Mouse (Mus musculus) heart, adult 2 months (tissue): ENCODE measurements around the gene Mslnl. TPM values are rescaled to one million over a fixed set of nuclear protein-coding genes. Genes with fewer than 3 reads are reported as not detected.

Source experiments
- DNase-seq, 2 experiments: peaks; one replicate each; pipeline ENCODE4 v3.0.0; 2021
- H3K27ac ChIP-seq: fragments of 200-600 bp; 2 replicates; pipeline ENCODE4 v1.8.1; 2022
- H3K27me3 ChIP-seq: fragments of 200-500 bp; 2 replicates; pipeline ENCODE4 v1.6.1; 2012; ENCODE audit warnings: mild to moderate bottlenecking, low read length, inconsistent platforms, mixed read lengths; ENCODE audit not compliant: control insufficient read depth, insufficient read depth
- H3K36me3 ChIP-seq: fragments of 200-500 bp; 2 replicates; pipeline ENCODE4 v1.6.1; 2012; ENCODE audit warnings: low read length, inconsistent platforms; ENCODE audit not compliant: control insufficient read depth, insufficient read depth
- H3K4me1 ChIP-seq: fragments of 200-500 bp; 2 replicates; pipeline ENCODE4 v1.6.1; 2011; ENCODE audit warnings: low read length; ENCODE audit not compliant: control insufficient read depth, insufficient read depth
- H3K4me3 ChIP-seq: fragments of 200-600 bp; 2 replicates; pipeline ENCODE4 v1.8.1; 2022
- H3K79me2 ChIP-seq: fragments of 200-500 bp; replicated peaks from 2 replicates; pipeline ENCODE4 v1.6.1; 2012; ENCODE audit warnings: mild to moderate bottlenecking, inconsistent platforms, low read length, moderate library complexity, mixed read lengths; ENCODE audit not compliant: control insufficient read depth, insufficient read depth
- H3K9ac ChIP-seq: fragments of 200-500 bp; 2 replicates; pipeline ENCODE4 v1.6.1; 2012; ENCODE audit warnings: low read depth, mild to moderate bottlenecking, control low read depth, inconsistent platforms, low read length, mixed read lengths
- CTCF ChIP-seq: fragments of 200-600 bp; IDR thresholded peaks from 2 replicates; pipeline ENCODE4 v1.8.1; 2022; ENCODE audit warnings: antibody characterized with exemption, mild to moderate bottlenecking, moderate library complexity
- EP300 ChIP-seq: fragments of 200-500 bp; IDR thresholded peaks from 2 replicates; pipeline ENCODE4 v1.6.1; 2011; ENCODE audit warnings: low read depth, low read length, control low read depth; ENCODE audit not compliant: insufficient read depth
- POLR2A ChIP-seq: fragments of 200-500 bp; IDR thresholded peaks from 2 replicates; pipeline ENCODE4 v1.6.1; 2011; ENCODE audit warnings: mild to moderate bottlenecking, low read depth, low read length, control low read depth; ENCODE audit not compliant: insufficient read depth
- WGBS: fragments of 180-500 bp; shearing (Covaris S2); methylation state at CpG from one replicate; pipeline ENCODE4 v1.1.7; 2018; 5-methylcytosine and 5-hydroxymethylcytosine counted together
- intact Hi-C: fragments of 180-260 bp; cut with DNase I; formaldehyde crosslinking; loops from one replicate; pipeline ENCODE4 v1.15.1; 2025
- polyA plus RNA-seq: library from polyadenylated mRNA; depleted of rRNA; stranded (reverse); fragments of >200 nt; gene quantifications from 2 replicates; pipeline ENCODE4 v1.2.3, GENCODE M21; 2012
- total RNA-seq, 2 experiments: library from RNA; stranded (reverse); gene quantifications; 2 replicates each; pipeline ENCODE4 v1.2.3; 2021

Gene Mslnl
- total and polyA plus RNA-seq, 3 experiments = 0.10 TPM; not detected in 2

DNA sequence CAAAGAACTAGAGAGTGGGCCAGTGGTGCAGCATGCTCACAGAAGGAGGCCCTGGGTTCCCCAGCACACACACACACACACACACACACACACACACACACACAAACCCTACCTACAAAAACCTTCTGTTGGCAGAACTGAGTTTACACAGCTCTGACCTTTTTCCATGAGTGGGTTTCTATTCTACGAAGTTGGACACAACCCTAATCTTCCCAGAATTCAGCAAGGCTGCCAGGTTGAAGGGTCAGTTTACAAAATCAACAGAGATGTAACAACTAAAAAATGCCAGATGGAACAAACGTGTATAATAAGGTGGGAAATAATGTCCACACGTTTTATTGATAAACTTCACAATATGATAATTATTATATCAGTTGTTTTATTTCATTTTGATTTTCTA, 21.8 kb downstream of the Mslnl start:
- H3K27me3 ChIP-seq = no peaks in the 10 kb centered on the region
- no peak overlapping the region for H3K4me3 ChIP-seq
- intact Hi-C loops = no loop called here
- DNase-seq = no peak
- no peaks in the 10 kb centered on the region for H3K4me1 ChIP-seq
- no peak overlapping the region for H3K27ac ChIP-seq
- no peak for TF ChIP-seq EP300
- no peak for TF ChIP-seq POLR2A
- no peak for TF ChIP-seq CTCF
- H3K9ac ChIP-seq = no peak overlapping the region
- no peaks in the 10 kb centered on the region for H3K36me3 ChIP-seq
- no peaks in the 10 kb centered on the region for H3K79me2 ChIP-seq
- WGBS = 52% methylated on average over 3 of the region's 3 CpGs

GRCm38 (mm10) chr17:25760148-25760547, 24.3 kb downstream of the Mslnl start:
- no peaks in the 10 kb centered on the region for H3K27me3 ChIP-seq
- H3K79me2 ChIP-seq = no peaks in the 10 kb centered on the region
- intact Hi-C loops = no loop called here
- TF ChIP-seq EP300 (no peak), POLR2A (no peak), CTCF (no peak)
- WGBS = 64% methylated on average over 8 of the region's 8 CpGs
- no peaks in the 10 kb centered on the region for H3K4me1 ChIP-seq
- no peaks in the 10 kb centered on the region for H3K36me3 ChIP-seq
- no peak overlapping the region for H3K4me3 ChIP-seq
- H3K9ac ChIP-seq = no peak overlapping the region
- no peak for DNase-seq
- H3K27ac ChIP-seq = no peak overlapping the region

DNA sequence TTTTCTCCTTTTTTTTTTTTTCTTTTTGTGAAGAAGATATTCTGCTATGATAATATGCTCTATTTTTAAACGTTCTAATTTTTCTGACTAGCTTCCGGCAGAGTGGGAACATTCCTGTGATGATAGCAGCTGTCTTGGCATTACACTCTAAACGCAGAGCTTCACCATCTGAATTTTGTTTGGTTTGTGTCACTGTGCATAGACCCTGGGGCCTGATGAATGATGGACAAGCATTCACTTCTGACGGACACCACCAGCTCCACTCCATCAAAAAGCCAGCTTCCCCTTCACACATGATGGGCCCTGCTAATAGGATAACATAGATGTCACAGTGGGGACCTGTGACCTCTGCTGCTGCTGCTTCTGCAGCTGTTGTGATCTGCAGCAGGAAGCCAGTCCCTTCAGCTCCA, 25.7 kb downstream of the Mslnl start:
- no peak overlapping the region; the same call in 1 of the 2 replicates for H3K27ac ChIP-seq
- DNase-seq = no peak
- no peak overlapping the region for H3K4me3 ChIP-seq
- TF ChIP-seq CTCF = no peak
- no peak for TF ChIP-seq POLR2A
- TF ChIP-seq EP300 = no peak
- H3K27me3 ChIP-seq = no peaks in the 10 kb centered on the region
- intact Hi-C loops = no loop called here
- H3K9ac ChIP-seq = no peak overlapping the region
- 18% methylated on average over 4 of the region's 4 CpGs for WGBS
- no peaks in the 10 kb centered on the region for H3K4me1 ChIP-seq
- H3K36me3 ChIP-seq = no peaks in the 10 kb centered on the region
- H3K79me2 ChIP-seq = no peaks in the 10 kb centered on the region

DNA sequence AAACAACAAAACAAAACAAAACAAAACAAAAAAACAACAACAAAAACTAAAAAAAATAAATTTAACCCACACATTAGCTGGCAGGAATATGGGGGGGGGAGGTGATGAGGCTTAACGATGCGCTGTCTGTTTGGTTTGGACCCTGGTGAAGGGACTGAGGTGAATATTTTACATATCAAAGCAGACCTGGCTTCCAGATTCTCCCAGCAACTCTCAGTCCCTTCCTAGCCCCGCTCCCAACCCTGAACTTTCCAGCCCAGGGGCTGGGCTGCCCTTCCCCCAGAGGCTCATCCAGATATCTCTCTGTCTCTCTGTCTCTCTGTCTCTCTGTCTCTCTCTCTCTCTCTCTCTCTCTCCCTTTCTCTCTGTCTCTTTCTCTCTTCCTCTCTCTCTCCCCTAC, 26.7 kb downstream of the Mslnl start:
- Histone ChIP-seq H3K36me3 (no peaks in the 10 kb centered on the region), H3K79me2 (no peaks in the 10 kb centered on the region), H3K27me3 (no peaks in the 10 kb centered on the region), H3K4me3 (no peak overlapping the region), H3K4me1 (no peaks in the 10 kb centered on the region), H3K27ac (no peak overlapping the region), H3K9ac (no peak overlapping the region)
- WGBS = 61% methylated on average over 3 of the region's 3 CpGs
- no peak for DNase-seq
- intact Hi-C loops = no loop called here
- TF ChIP-seq CTCF (no peak), POLR2A (no peak), EP300 (no peak)

GRCm38 (mm10) chr17:25765886-25766285, 30.0 kb downstream of the Mslnl start:
- Histone ChIP-seq H3K27me3 (no peaks in the 10 kb centered on the region), H3K4me1 (no peaks in the 10 kb centered on the region), H3K79me2 (no peaks in the 10 kb centered on the region), H3K9ac (no peak overlapping the region), H3K36me3 (no peaks in the 10 kb centered on the region), H3K27ac (no peak overlapping the region), H3K4me3 (no peak overlapping the region)
- no peak for TF ChIP-seq EP300
- no peak for TF ChIP-seq CTCF
- TF ChIP-seq POLR2A = no peak
- no peak for DNase-seq
- intact Hi-C loops = no loop called here
- 64% methylated on average over 5 of the region's 5 CpGs for WGBS

DNA sequence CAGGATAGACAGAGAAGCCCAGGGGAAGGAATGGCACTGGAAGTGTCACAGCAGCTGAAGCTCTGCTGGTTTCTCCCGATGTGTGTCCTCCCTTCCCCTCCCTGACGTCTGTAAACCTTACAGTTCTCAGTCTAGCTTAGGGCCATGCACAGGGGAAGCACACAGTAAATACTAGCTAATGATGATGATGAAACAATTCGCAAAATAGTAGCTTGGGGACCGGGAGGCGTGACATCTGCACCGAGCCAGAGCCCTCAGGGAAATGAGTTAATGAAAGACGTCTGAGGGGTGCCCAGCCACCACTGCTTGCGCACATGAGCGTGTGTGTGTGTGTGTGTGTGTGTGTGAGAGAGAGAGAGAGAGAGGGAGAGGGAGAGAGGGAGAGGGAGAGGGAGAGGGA, 33.5 kb downstream of the Mslnl start:
- TF ChIP-seq POLR2A = no peak
- no peak for TF ChIP-seq CTCF
- no peak for TF ChIP-seq EP300
- H3K9ac ChIP-seq = no peak overlapping the region
- no peak overlapping the region for H3K4me3 ChIP-seq
- no peaks in the 10 kb centered on the region for H3K79me2 ChIP-seq
- peaks cover 3% of the 10 kb centered on the region for H3K4me1 ChIP-seq
- WGBS = 48% methylated on average over 9 of the region's 9 CpGs
- H3K36me3 ChIP-seq = no peaks in the 10 kb centered on the region
- intact Hi-C loops = no loop called here
- DNase-seq = no peak
- H3K27ac ChIP-seq = no peak overlapping the region
- no peaks in the 10 kb centered on the region for H3K27me3 ChIP-seq
